Mouse (Mus musculus) cerebellum, adult 9-10 months (tissue): ENCODE measurements at regions not wholly inside any gene's neighbourhood (a gene's known extent, or its start where the extent isn't known, plus 50 kb on each side); places are given as distances from the start of the nearest gene placed in this dataset.

Source experiments
- DNase-seq: peaks from one replicate; pipeline ENCODE4 v3.0.0; 2022

GRCm38 (mm10) chr12:44145321-44145720, 64.8 kb downstream of the Dnajb9 start:
- no peak for DNase-seq

DNA sequence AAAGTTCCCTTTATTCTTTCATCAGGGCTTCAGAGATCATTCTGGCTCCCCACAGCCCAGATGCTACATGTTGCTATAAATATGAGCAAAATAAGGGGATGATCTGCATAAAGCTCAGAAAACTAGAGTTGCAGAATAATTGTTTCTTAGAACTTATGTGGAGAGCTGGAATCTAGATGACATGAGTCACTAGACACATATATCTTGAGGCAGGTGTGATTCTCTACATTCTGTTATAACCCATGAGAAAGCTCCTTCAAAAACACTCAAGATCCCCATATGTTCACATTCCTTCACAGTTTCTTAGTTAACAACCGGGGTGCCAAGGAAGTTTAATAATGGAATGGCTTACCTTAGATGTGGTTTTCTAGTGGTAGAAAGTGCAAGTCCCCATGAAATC, 71.1 kb downstream of the Dnajb9 start:
- no peak for DNase-seq

DNA sequence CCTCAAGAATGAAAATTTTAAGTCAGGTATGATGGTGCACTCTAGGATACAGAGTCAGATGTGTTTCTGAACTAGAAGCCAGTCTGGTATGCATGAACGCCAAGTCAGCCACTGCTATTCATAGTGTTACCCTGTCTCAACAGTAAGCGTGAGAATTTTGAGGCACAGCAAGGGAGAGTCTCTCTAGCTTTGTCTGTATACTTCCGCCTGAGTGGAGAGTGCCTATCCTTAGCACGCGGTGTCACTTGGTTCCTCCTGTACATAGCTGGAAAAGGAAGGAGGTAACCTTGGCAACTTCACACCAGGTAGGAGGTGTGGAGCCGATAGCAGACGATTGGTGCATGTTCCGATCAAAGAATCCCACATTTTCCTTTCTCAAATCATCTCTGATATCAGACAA, 81.3 kb downstream of the Dnajb9 start:
- no peak for DNase-seq

- no peak for DNase-seq
Measured at GRCm38 (mm10) chr12:44105085-44105484, 105.0 kb downstream of the Dnajb9 start.

DNA sequence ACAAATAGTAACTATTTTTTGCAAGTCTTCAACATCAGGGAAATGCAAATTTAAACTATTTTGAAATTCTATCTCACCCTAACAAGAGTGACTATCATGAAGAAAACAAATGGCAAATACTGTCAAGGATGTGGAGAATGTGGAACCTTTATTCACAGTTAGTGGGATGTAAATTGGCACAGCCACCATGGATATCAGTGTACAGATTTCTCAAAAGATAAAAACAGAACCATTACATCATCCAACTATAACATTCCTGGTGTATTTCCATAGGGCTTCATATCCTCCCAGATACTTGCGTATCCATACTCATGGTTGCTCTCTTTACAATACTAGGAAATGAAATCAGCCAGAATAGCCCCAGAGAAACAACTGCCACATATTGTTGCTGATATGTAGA, 110.9 kb downstream of the Dnajb9 start:
- no peak for DNase-seq

DNA sequence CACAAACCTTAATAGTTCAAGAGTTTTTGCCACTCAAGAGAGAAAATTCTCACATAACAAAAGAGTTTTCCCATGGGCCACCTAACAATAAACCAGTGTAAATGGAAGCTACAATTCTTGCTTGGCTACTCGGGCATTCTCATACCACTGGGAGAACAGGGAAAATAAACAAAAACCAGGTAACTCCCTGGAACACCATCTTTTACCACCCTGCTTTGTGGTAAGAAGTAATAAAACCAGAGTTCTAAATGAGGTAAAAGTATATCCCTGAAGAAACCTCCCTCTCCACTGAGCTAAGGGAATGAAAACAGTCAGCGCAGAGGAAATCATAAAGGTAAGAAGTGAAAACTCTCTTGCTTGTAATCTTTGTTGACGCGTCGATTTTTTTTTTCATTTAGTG, 138.4 kb downstream of the Dnajb9 start:
- no peak for DNase-seq

DNA sequence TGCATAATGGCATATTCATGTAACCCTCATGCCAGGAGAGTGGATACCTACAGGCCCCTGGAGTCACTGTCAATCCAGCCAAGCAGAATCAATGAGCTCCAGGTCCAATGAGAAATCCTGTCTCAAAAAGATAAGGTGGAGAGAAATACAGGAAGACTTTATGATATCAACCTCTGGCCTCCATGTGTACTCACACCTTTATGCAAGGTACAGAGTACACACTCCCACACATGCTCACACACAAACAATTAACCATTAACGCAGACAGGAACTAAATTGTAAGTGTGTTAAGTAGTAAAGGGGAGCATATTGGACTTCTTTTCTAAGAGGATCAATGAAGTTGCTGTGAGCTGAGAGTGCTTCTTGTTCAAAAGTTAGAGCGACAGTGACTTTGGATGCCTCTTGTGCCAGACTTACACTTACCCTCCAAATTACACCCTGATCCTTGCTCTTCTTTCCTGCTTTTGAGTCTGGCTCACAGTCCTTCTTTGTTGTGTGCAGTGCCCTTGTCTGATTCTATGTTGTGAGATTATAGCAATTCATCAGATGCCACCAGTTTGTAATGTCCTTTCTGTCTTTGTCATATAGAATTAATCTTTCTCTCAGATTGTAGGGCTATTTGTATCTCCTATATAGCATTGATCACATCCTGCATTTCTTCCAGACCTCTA, 153.5 kb downstream of the Dnajb9 start:
- no peak for DNase-seq

DNA sequence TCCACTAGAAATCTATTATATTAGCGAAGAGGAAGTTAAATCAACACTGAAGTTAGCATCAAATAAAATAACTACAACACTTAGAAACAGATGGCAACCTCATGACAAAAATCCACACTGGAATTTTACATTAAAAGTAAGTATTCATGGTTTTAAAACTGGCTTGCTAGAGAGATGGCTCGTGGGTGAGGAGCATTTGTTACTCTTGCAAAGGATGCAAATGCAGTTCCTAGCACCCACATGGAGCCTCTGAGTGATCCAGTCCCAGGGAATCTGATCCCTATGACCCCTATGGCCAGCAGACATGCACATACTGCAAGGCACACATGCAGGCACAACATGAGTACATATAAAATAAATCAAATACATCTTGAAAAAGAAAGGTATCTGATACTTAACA, 164.3 kb downstream of the Dnajb9 start:
- no peak for DNase-seq

- DNase-seq = no peak
Measured at GRCm38 (mm10) chr12:44044388-44045105, 165.6 kb downstream of the Dnajb9 start.

DNA sequence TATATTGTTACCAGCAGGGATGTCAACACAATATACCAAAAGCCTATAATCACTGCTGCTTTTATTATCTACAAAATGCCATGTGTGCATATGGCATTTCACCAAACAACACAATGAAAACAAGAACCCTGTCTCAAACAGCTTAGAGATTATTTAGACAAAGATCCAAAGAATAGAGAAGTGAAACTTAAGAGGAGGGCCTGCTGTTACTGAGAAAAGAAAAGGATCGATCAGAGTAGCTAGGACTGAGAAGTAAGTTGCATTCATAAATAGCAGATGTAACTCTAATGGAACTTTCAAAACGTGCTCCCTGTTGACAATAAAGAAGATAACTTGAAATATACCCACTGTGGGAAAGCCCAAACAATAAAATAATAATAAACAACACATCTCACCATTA, 203.3 kb downstream of the Dnajb9 start:
- DNase-seq = no peak

GRCm38 (mm10) chr12:43983548-43983947, 226.6 kb downstream of the Dnajb9 start:
- DNase-seq = no peak

DNA sequence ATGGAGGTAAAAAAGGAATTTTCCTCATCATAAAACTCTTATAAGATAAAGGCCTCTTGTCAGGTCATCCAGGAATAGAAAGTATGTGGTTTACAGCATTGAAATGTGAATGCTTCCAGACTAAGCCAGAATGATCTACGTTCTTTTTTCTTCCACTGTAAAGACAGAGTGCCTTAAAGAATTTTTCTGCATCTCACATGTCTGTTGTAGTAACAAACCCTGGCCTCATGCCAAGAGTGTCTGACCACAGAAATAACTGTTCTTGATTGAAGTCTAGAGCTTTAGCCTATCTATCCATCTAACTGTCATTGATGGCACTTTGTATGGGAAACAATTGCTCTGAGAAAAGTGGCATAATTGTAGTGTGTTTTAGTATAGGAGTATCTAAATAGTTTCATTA, 246.2 kb downstream of the Dnajb9 start:
- peak; percentile 8 for DNase-seq

DNA sequence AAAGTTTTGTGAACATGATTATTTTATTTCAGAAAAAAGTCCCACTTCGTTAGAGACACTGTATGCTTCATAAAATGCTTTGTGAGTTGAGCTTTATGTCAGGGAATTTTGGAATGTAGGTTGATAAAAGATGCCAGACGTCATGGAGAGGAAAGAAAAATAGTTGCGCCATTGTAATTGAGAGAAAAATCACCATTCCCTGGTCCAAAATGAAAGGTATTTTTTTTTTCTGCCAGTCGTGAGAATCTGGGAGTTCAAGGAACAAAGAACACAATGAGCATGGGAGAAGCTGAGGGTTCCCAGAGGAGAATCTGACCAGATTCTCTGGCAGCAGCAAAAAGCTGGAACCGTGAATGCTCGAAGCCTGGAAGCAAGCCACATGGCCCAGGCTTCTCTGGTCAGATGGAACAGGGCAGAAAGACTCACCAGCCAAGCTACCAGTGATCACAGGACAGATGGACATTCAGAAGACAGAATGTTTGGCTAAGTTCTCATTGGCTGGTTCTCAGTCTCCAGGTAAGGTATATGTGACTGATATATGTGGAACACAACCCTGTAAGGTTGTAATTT, 247.5 kb downstream of the Dnajb9 start:
- DNase-seq = peak; percentile 85

DNA sequence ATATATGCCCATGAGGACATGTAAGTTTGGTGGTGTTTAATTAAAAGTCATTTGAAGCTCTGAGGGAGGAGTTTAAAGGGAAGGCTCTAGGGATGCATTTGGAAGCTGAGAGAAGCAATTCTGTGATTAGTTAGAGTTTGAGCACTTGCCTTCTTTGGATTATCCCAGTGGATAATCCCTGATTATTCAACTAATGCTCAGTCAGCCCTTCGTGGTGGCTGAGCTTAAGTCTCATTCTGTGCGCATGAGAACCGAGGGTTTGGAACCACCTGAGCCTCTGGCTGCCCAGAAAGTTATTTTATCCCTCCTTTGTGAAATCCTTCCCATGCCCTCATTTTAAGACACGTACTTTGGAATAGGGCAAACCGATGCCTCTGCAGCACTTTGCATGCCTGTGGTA, 285.9 kb downstream of the Dnajb9 start:
- DNase-seq = no peak

DNA sequence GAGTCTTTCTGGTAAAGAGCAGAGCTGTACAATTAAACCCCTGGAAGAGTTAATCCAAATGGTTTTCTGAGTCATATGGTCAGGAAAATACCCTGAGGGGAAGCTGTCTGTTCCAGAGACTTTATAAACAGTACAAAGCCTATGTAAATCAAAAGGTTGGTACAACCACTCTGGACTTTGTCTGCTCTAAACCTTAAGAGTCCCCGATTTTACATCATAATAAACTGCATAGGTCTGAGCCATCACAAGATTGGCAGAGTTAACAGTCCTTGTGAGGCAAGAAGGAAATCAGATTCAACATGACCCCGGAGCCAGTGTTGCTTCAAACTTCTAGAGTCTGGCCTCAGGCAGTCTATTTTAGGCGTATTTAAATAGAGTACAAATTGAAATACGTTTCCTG, 289.7 kb downstream of the Dnajb9 start:
- DNase-seq = no peak

DNA sequence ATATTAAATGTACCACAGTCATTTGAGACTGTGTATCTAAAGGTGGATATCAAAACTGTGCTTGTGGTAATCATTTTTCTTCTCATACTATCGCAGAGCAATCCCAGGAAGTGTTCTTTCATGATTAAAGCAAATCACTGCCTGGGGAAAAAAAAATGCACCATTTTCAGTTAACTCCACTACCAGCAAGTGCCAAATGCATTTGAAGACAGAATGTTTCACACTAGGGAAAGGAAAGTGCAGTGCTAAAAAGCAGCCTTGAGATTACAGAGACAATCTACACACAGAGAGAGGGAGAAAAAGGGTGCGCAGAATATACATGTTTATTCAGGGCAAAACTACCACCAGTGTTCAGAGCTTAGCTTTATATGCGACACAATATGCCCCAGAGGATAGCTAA, 291.0 kb downstream of the Dnajb9 start:
- no peak for DNase-seq

DNA sequence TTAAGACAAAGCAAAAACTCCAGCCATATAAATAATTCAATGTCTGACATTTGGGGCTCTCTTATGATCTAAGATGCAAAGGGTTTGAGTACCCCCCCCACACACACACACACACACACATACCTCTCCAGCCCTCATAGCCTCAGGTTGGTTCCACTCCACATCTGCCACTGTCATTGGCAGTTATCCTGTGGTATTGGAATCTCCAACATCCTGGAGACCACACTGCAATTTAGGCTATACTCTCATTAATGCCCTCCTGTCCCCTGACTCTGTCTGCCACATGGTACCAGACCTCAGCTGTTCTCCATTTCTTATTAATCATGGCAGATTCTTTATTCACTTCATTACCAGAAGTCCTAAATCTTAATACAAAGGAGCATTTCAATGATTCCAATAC, 293.3 kb downstream of the Dnajb9 start:
- no peak for DNase-seq

DNA sequence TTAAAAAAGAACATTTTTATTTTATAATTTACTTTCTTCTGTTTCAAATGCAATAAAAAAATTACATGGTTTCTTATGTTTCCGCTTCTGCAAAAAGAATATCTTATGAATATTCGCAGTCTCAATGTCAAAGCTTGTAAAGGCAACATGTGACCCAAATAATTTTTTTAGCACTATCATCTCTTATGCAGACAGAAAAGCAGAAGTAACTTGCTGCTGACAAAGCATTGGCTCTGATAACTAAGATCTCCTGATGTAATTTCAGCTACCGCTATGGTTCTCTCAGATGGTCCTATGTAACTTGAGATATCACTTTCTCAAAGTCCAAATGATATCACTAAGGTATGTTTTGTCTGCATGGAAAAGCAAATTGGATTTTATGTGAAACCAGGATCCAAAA, 310.9 kb downstream of the Dnajb9 start:
- DNase-seq = no peak

GRCm38 (mm10) chr12:43885596-43885995, 324.5 kb downstream of the Dnajb9 start:
- no peak for DNase-seq

DNA sequence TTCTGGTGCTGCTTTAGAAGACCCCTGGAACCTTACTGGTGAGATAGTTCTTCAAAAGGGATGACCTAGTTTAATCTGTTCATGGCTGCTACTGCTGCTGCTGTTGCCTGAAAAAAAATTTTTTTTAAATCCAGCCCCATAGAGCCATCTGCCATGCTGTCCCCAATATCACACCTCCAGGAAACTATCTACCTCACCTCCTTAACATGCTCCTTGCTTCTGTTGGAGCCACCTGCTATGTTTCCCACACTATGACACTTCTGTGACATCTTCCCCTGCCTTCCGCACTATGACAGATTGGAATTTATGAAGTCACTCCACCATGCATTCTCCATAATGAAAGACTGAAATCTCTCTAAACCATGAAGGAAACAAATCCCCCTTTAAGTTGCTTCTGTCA, 349.6 kb downstream of the Dnajb9 start:
- no peak for DNase-seq

DNA sequence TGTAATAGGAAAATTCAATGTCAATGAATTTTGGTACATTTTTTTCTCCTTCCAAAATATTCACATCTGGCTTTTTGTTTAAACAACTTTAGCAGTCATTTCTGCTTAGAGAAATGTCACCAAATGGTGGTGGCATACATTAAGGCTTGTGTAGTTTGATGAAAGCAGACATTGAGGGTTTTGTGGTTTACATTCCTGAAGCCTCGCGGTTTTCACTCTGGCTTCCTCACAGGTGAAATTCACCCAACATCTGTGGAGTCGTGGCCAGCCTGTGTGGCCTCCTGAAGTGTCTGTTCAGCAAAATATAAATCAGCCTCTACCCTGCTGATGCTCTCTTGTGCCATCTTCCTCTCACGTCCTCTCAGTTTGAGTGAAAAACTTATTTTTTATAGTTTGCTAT, 353.8 kb downstream of the Dnajb9 start:
- no peak for DNase-seq

DNA sequence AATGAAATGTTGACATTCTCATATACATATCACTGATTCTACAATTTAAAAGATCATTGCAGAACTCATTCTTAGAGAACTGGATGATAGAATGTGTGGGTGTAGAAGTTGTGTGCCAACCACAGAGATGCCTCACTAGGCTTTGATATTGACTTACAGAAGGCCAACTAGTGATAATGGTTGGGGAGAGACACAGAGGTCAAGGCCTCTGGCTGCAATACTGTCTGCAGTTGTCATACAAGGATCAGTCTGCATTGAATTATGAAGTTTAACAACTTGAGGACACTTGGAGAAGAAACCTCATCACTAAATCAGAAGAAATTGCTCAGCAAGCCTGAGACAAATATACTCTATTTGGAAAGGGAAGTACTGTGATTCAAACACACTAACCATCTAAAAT, 357.9 kb downstream of the Dnajb9 start:
- no peak for DNase-seq

GRCm38 (mm10) chr12:43851264-43852009, 358.7 kb downstream of the Dnajb9 start:
- DNase-seq = no peak
